Mouse (Mus musculus) A20 (cell line): ENCODE measurements around the gene Yif1b.

Source experiments
- DNase-seq: peaks from one replicate; pipeline ENCODE4 v3.0.0-alpha.2; 2011; ENCODE audit warnings: low read depth, low spot score

Gene Yif1b

DNA sequence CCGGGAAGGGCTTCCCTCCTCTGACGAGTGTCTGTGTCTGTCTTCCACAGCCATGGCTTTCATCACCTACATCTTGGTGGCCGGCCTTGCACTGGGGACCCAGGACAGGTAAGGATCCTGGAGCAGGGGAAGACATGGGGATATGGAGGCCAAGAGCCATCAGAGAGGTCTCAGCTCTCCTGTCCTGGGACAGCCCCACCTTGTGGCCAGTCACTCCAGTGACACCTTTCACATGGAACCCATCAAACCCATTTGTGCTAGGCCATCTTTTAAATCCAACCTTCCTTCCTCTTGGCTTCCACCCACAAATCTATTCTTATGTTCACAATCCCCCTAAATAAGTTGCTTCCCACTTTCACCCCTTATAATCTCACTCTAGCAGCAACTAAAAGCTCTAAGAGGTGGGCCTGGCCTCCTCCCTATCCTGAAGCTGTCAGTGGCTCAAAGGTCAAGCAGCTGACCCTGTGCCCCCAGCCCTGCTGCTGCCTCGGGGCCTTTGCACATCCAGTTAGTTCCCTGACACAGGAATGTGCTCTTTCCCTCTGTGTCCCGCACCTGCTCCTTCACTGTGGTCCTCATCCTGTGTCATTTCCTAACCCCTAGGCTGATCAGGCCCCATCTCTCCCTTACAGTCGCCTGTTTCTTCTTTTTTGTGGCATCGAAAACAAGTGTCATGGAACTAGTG is 6.7 kb downstream of the Yif1b start:
- DNase-seq: peak; percentile 44

DNA sequence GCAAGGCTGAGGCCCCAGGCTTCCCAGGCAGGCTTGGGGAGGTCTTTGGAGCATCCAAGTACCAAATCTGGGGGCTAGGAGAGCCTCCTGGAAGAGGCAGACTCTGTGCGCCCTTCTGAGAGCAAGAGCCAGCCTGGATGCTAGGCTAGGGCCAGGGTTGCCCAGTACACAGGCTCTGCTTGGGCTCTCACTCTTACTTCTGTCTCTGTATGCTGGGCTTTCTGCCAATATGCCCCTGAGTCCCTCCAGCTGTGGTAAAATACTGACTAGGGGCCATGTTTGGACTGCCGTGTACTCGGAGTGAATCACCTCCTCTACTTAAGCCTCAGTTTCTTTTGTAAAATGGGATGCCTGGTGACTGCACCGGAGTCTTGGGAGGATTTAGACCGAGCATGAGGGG is 7.9 kb downstream of the Yif1b start:
- DNase-seq: no peak

DNA sequence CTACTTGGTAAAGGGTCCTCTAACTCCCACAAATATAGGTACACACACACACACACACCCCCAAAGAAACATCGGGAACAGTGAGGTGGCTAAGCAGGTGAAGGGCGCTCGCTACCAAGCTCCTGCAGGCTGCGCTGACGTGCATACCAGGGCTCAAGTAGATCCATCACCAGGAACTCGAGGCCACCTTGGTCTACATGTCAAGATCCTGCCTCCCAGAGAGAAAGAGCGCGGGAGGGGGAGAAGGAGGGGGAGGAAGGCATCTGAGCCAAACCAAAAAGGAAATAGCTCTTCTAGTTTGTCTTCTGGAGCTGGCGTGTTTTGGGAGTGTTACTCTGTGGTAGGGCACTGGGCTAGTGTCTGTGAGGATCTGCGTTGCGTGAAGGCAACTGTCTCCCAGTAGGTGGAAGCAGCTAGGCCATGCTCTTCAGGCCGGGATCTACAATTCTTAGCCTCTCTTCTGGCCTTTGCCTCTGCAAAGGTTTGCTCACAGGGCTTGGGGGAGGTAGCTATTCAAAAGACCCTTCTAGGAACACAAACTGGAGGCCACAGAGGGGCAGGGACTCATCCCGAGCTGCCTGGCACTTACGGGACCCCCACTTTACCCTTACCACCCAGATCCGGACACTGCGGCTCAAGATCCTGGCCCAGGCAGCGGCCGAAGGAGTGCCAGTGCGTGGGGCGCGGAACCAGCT is 8.6 kb downstream of the Yif1b start:
- DNase-seq: no peak

DNA sequence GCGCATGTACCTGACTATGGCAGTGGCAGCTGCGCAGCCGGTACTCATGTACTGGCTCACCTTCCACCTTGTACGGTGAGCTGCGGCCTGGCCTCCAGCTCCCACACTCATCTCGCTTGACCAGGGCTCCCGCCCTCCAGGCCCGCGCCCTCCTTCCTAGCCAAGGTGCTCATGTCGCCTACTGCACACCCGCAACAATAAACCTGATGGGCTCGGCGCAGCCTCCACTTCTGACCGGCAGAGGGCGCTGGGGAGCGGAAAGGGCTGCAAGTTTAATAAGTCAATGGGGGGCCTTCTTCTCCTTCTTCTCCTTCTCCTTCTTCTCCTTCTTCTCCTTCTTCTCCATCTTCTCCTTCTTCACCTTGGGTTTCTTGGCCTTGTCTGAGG is 9.2 kb downstream of the Yif1b start:
- peak; percentile 66 for DNase-seq

DNA sequence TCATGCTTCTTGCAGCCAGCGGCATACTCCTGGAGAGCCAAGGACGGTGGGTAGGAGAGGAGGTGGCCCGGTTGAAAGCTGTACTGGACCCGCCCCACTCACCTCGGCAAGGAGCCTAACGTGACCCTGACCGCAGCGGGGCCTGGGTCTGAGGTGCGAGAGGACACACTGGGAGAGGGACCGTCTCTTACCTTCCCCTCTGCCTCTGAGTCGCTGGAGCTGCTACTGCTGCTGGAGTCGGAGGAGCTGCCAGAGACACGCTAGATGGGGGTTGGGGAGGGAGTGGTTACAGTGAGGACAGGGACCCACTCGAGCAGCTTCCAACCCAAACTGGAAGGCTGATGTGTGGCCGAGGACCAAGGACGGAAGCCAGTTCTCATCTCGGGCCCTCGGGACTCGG is 9.6 kb downstream of the Yif1b start:
- no peak for DNase-seq

DNA sequence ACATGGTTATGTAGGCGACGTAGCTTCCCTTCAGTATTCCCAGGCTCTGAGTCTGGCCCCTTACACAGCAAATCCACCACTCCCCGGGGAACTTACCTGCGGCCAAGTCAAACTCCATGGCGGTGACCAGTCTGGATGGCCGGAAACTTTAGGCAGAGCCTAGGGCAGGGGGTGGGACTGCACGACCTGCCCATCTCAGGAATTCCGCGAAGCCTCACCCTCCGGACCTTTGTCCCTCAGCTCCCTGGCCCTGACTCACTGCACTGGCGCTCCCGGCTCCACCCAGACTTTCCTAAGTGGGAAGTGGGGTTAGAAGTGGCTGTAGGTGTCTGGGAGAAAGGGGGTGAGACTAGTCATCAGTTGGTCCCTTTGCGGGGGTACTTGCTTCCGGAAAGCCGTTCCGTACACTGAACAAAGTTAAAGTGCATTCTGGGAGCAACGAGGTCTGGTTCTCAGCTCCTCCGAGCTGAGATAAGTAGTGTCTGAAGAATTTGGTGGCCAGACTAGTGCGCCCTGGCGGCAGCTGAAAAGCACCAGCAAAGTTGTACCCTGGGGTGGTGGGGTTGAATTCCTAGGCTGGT is 10.2 kb downstream of the Yif1b start, which contains the start of gene 2200002D01Rik:
TSS of gene 2200002D01Rik (minus strand) at position 206 of the 581 bp plus-strand sequence.
- DNase-seq: no peak

DNA sequence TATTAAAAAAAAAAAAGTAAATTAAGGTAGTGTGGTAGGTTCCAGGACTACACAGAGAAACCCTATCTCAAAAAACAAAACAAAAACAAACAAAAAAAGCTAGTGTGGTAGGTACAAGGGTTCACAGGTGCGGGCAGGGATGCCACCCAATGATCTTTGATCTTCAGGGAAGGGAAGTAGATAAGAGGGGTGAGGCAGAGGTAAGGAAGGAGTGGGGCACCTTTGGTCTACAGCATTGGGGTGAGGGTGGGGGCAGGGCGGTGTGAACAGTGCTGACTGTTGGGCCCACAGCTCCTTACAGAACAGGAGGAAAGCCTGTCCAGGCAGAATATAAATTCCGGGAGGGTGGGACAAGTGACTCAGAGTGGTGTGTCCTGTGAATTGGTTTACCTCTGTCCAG is 13.0 kb downstream of the Yif1b start:
- DNase-seq: no peak

DNA sequence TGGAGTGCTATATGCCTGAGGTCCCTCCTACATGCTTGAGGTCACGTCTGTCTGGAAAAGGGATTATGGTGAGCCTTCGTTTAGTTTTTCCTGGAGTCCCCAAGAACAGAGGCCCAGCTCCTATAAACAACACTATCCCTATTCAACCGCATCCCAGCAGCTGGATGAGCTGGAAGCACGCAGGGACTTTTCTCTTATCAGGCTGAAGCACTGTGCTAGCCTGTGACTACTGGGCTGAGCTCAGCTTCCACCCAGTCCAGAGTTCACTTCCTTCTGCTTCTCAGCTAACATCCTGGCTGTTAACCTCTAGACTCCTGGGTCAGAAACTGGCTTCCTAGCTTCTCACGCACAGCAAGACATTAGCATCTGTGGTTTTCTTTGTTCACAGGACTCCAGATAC is 15.7 kb downstream of the Yif1b start:
- no peak for DNase-seq

DNA sequence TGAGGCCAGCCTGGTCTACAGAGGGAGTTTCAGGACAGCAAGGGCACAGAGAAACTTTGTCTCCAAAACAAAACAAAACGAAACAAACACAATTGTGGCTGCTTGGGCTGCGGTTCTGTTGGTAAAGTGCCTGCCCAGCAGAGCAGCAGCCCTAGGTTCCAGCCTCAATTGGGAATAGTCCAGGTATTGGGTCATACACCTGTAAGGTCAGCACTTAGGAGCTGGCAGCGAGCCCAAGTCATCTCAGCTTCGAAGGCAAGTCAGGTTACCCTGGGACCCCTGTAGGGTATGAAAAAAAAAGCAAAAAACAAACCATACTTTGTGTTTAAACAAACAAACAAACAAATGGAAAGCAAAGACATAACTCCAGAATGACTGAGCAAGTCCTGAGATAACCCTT is 17.7 kb downstream of the Yif1b start:
- no peak for DNase-seq

DNA sequence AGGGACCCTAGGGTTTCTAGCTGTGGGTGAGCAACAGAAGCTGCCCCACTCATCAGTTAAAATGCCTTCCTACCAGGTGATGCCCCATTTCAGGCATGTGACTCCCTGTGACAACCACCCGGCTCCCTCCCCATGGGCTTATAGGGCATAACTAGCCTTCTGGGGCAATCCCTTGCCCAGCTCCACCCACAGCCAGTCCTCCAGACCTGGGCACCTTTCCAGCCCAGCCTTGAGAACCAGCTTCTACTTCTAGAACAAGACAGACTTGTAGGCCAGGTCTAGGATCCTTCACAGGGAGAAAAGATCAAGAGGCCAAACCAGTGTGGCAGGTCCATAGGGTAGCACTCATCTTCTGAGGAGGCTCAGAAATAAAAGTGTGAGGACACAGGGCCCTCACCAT is 19.2 kb downstream of the Yif1b start:
- no peak for DNase-seq

DNA sequence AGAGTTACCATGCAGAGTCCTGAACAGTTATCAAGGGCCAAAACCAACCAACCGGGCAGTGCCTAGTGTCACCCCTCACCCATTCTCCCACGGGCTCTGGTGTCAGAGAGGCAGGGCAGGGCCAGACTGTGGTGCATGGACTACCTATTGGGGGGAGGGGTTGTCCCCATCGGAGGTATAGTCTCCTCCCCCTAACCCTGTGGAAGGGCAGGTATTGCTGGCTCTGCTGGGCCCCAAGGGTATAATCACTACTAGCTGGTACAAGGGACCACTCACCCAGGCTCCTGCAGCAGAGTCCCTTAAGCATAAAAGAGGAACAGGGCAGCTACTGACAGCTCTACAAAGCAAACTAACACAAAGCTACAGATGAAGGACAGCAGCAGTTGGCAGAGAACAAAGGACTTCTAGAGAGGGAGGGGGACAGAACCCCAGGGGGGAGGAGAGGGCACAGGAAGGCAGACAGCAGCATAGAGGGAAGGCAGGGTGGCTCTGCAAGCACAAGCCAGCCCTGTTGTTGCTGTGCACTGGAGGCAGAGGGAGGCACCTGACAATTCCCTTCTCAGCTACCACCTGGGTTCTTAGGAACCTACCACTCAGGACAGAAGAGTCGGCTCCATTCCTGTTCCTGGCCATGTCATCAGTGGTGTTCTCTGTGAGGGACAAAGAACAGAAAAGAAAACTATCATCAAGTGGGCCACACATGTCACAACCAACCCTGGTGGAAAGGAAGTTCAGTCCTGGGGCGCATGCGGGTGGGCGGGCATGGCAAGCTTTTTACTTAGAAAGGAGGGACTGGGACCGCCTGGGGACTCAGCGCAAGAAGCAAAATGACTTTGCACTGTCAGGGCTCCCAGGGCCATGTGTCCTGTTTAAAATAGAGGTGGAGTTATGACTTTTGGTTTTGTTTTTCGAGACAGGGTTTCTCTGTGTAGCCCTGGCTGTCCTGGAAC is 21.9 kb downstream of the Yif1b start:
- peak; percentile 14 for DNase-seq

DNA sequence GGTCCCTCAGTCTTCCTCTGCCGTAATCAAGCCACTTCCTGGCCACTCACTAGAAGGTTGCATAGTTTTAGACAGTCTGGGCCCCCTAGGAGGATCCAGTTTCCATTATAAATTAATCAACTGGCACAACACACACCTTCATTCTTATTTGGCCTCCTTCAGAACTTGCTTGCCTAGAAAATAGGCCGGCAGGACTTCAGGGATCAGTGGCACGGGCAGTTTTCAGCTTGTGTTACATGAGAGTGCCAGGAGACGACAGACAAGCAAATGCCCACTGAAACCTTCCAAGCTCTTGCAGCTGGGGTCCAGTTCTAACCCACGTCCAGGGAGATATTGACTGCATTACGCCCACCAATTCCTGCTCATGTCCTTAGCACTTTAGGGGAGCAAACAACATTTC is 24.0 kb downstream of the Yif1b start:
- DNase-seq: no peak

DNA sequence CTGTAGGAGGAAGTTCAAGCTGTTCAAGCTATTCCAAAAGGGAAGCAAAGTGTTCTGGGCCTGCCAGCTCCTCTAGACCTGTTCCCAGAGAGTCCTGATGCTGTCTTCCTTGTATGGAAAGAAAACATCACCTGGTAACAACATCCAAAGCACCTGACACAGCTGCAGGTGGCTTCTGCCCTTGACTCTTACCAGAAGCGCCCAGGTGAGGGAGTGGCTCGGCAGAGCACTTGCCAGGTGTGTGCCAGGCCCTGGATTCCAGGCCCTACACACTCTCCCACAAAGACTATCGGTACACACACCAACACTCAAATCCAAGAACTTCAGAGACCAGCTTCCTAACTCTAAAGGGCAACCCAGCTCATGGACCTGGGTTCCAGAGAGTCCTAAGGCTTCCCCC is 25.7 kb downstream of the Yif1b start:
- no peak for DNase-seq

DNA sequence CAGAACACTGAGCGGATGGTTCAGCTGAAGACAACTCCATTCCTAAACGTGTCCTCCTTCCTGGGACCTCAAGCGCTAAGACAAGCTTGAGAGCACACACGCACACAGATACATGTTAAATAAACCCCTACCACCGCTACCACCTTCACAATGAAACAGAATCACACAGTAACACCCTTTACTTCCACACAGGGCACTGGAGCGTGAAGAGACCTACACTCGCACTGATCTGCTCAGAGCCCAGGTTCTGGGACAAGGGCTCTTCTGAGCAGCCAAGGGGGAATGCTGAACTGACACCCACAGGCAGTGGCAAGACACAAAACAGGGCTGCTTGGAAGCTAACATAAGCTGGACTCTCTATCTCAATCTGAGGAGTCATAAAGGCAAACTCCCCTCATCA is 27.5 kb downstream of the Yif1b start:
- peak; percentile 51 for DNase-seq

DNA sequence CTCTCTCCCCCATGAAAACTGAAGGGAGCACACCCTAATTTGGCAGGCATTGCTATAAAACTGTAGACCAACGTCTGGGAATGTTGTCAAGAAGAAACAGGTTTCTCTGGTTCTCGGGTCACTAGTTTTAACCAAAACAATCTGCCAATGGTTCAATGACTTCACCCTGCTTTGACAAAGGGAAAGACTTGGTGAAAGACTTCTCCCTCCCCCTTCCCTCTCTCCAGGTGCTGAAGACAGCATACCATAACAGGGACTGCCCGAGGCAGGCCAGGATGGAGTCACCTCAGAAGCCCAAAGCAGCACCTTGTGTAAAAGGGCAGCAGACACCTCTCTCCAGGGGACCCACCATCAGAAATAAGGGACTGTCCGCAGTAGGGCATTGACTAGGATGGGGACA is 28.8 kb downstream of the Yif1b start:
- DNase-seq: no peak

DNA sequence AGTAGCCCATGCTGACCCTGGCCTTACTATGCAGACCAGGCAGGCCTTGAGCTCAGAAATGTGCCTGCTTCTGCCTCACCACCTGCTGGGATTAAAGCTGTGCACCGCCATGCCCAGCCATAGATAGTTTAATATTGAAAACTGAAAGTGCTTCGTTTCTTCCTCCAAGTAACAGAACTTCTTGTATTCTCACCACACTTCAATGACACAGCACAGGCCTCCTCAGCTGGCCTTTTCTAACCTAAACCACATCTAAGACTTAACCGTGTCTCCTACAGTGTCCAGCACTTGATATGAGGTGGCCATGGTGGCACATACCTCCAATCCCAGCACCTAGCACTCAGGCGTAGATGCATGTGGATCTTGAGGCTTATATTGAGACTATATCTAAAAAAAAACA is 32.3 kb downstream of the Yif1b start:
- DNase-seq: peak; percentile 68

DNA sequence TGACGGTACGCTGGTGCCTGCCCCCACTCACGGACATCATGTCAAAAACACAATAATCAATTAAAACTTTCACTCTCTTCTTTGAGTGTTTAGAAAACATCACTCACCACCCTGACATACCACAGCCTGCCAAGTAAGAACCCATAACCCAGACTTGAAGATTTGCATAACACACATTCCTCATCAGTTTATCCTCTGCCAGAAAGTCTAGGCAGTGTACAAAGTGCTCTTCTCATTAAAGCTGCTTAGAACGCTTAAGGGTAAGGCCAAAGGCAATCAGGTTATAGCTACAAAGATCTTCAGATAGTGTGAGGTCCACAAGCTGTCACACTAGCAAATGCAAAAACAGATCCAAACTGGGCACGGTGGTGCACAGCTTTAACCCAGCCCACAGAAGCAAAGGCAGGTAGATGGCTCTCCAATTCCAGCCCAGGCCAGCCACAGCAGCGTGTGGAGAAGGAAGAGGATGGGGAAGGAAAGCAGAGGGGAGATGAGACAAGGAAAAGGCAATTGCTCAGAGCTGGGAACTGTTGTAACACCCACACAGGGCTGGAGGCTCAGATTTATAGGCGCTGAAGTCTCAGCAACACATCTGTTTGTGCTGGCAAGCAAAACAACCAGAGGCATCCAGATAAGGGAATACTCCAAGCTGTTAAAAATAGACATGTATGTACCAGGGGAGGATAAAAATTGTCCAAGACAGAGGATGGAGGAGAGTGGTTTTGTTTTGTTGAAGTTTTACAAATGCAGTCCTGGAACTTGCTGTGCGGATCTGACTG is 33.7 kb downstream of the Yif1b start:
- peak; percentile 22 for DNase-seq

DNA sequence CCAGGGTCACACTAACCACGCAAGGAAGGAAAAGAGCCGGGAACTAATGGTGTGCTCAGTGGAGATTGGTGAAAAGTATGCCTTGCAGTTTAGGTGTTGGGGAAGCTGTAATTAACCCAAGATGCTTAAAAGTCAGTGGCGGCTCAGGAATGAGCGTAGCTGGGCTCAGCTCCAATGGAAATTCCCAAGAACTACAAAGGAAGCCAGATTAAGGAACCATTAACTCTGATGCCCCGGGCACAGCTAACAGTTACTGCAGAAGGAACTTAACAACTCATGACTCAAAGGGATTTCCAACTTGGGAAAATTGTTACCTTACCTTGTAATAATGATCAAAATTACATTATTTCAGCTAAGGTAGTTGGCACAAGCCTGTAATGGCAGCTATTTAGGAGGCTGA is 38.6 kb downstream of the Yif1b start:
- no peak for DNase-seq

DNA sequence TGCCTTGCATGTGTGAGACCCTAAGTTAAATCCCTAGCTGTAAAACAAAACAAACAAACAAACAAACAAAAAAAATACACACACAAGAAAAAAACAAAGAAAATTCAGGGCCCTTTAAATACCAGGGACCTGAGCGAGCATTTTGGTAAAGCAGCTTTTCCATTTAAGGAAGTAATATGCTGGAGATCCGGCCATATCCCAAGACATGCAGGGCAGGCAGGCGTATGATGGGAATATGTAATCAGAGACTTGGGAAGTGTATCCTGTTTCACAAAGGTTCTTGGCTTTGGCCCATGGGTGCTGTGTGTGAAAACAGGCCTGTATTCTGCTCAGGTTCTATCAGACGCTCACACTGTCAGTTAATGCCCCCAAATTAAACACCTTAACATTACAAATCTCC is 39.4 kb downstream of the Yif1b start:
- DNase-seq: no peak

DNA sequence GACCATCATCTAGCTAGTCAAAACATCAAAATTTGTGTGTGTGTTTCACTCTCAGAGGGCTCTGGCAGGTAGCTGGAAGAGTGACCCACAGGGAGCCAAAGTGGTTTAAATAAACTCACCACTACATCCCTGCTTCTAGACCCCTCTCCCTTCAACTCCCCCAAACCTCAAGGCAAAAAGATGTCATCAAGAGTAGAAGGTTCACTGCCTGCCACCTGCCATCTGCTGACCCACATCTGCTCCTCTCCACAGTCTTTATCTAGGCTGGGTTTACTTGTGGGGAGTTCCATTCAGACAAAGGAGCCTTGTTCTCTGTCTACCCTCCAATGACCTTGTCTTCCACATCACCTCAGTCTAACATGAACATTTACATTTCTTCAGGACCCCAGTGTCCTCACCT is 41.1 kb downstream of the Yif1b start:
- no peak for DNase-seq

DNA sequence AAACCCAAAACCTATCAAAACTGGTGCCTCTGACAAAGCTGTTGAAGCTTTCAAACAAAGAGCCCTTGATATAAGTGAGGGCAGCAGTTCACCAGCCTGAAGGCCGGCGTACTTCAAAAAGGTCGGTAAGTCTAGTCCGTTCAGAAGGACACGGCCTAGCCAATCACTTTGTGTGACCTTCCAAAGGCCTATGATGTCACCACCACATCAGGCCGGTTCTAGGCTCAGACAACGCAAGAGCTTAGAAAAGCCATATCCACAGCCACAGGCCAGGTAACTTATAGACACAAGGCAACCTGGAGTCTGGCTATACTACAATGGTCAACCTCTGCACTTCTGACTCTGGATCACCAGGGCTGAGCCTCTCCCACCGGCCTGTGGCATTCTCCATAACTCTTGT is 41.8 kb downstream of the Yif1b start:
- DNase-seq: no peak
